Mouse (Mus musculus): ENCODE data around the gene Spata20.

The Spata20 gene

DNA sequence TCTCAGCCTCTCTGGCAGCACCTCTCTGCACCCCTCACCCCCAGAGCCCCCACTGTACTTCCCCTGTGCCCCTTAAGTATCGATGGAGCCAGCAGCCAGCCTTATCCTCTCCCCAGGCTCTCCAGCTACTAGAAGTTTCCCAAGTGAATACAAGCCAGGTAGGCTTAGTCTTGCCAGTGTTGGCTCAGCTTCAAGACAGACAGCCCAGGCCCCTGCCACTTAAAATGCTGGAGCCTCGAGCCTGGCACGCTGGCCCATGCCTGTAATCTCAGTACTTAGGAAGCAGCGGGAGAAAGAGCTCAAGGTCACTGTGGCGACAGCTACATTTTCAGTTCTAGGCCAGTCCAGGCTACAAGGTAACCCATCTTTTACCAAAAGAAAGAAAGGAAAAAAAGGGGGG lies 36.1 kb downstream of the Spata20 start:
- peak; percentile 56 to 65 for DNase-seq

DNA sequence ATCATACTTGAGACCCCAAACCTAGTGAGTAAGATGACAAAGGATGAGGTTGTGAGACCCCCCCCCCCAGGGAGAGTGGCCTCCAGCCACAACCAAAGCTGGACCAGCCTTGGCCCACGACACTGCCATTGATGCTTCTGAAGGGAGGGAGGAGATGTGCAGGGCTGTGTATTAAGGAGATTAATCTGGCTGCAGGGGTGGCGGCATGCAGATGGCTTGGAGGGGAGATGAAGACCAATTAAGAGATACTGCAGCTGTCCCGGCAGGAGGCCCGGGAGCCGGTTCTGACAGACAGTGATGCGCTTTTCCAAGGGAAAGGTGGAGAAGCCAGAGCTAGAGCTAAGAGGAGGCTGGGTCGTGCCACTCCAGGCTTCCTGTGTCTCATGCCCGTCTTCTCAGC lies 36.7 kb downstream of the Spata20 start:
- peak; percentile 56 to 65 for DNase-seq

DNA sequence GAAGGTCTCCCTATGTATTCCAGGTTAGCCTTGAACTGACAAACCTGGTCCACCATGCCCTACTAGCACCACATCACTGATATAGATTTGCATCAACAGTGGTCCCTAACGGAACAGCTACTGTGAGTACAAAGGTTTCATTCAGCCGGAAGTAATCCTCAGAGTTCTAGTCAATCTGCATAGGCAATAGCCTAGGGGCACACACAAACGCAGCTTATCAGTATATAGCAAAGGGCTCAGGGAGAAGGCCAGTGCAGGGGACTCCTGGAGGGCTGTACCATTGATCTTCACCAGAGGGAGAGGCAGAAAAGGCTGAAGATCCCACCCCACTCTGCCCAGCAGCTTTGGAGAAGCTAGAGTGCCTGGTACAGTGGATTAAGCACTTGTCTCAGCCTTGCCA lies 39.0 kb downstream of the Spata20 start:
- DNase-seq = no peak

DNA sequence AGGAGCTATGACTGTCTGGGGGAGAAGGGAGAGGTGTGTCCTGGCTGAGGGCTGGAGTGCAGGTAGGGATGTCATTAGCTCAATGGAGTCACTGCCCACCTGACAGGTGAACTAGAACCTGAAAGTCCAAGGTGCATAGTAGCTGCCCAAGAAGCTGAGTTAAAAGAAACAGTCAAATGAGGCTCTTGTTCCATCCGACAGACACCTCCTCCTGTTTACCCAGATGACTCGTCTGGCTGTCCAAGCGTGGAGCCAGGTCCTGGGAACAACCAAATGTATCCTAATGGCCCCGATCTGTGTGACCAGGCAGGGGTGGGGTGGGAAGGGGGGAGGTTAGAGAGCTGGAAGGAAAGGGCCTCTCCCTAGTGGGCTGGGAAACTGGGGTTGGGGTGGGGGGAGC lies 40.7 kb downstream of the Spata20 start:
- peak in 1 of 2 experiments; percentile 51 for DNase-seq

DNA sequence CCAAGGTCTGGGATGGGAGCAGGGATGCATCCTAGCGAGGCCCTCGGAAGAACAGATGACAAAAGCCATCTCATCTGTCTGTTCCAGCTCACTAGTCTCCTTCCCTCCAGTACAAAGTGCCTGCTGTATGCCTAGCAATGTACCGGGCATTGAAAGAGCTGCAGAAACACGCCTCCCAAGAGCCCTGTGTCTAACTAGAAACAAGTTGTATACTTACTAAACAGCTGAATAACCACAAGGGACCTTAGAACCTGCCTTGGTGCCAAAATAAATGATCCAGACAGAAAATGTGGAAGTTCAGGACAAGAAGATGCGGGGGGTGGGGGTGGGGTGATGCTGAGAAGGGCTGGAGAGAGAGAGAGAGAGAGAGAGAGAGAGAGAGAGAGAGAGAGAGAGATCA lies 41.1 kb downstream of the Spata20 start:
- DNase-seq = peak in 1 of 2 experiments; percentile 3

DNA sequence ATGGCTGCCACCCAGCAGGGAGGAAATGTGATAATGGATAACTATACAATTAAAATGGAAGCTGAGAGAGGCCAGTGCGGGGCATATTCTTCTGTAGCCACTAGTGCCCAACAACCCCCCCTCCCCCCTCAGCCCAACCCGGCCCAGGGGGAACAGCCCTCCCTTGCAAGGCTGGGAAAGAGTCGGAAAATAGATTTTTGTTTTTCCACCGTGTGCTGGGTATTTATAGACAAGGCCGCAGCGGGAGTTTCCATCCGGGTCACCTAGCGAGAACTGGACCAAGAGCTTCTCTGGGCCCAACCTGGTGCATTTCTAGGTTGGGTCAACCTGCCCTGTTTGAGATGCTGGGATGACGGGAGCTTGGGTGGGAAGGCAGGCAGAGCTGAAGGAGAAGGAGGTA lies 44.2 kb downstream of the Spata20 start:
- DNase-seq = peak in 1 of 2 experiments; percentile 8

DNA sequence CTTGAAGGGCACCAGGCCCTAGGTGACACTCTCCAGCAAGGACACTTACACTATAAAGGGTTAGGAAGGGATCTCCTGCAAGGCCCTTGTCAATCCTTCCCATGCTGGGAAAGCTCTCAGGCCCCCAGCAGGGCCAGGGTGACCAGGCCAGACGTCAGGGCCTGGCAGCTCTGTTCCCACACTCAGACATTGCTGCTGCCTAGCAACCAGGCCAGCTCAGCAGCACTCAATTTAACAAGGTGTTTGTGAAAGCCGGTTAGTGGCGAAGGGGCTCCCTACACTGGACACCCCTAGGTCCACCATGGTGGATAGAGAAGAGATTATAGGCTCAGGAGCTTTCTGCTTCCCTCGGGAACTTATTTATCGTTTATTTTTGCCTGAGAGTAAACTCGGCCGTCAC lies 44.9 kb downstream of the Spata20 start:
- peak in 1 of 2 experiments; percentile 44 for DNase-seq

DNA sequence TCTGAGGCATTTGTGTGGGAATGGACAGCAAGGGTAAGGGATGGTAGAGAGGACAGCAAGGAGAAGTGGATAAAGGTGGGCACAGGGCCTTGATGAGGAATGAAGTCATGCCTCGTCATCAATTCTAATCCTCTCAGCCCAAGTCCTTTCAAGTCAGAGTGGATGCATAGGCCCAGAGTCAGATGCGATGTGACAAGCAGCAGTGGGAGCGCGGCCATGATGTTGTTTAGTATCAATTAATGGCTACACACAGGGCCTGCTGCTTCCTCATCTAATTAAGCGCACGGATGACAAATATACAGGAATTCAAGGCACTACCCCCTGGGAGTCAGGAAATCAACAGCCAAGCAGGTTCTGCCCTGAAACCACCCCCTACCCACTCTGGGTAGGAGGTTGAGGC lies 45.6 kb downstream of the Spata20 start:
- DNase-seq = no peak

DNA sequence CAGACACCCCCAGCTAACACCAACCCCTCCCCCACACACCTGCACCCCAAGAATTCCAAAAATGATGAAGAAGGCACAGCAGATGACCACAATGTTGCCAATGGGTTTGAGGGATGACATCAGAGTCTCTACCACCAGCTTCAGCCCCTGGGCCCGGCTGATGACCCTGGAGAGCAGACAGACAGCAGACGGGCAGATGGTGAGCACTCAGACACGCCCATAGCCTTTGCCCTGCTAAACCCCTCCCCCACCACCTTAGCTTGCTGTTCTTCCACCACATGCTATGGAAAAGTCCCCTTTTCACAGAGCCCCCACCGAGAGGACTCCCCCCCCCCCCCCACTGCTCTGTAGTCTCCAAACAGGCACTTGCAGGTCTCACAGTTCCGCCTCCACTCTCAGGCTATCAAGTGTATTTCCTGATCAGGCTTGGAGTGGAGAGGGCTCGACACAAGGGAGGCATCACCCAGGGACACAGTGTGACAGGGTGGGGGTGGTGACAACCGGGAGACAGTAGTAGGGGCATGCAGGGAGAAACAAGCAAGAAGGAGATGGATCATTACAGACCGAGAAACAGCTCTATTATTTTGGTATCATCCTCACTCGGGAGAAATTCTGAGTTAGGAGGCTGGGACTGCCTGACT lies 56.8 kb downstream of the Spata20 start:
- DNase-seq = peak; percentile 55 to 60

All from cerebellum, postnatal 10 days (tissue).